Mouse (Mus musculus): Measurements from ENCODE around the gene Frem1.
A peak's percentile ranks its signal among the peaks of the same experiment; 100 is the strongest.

The Frem1 gene

GRCm38 (mm10) chr4:83051634-83052577, at the start of gene Frem1:
Gene Frem1, minus strand, starts transcription at chr4:83052339.
- peak; percentile 78 for DNase-seq (ENCODE audit: extremely low spot score)

GRCm38 (mm10) chr4:83099025-83099424, 46.9 kb upstream of the Frem1 start:
- DNase-seq (ENCODE audit: extremely low spot score) = no peak

- no peak for DNase-seq (ENCODE audit: extremely low spot score)
Observed at GRCm38 (mm10) chr4:83093941-83094340, 41.8 kb upstream of the Frem1 start.

GRCm38 (mm10) chr4:83090691-83091448, 38.7 kb upstream of the Frem1 start:
- no peak for DNase-seq (ENCODE audit: extremely low spot score)

- peak; percentile 57 for DNase-seq (ENCODE audit: extremely low spot score)
Observed at GRCm38 (mm10) chr4:83080364-83081174, 28.4 kb upstream of the Frem1 start.

- no peak for DNase-seq (ENCODE audit: extremely low spot score)
Observed at GRCm38 (mm10) chr4:83064191-83064590, 12.1 kb upstream of the Frem1 start.

GRCm38 (mm10) chr4:83061564-83061963, 9.4 kb upstream of the Frem1 start:
- DNase-seq (ENCODE audit: extremely low spot score) = no peak

- no peak for DNase-seq (ENCODE audit: extremely low spot score)
Observed at GRCm38 (mm10) chr4:83058617-83059016, 6.5 kb upstream of the Frem1 start.

- no peak for DNase-seq (ENCODE audit: extremely low spot score)
Observed at GRCm38 (mm10) chr4:83058182-83058581, 6.0 kb upstream of the Frem1 start.

- no peak for DNase-seq (ENCODE audit: extremely low spot score)
Observed at GRCm38 (mm10) chr4:83056496-83056895, 4.4 kb upstream of the Frem1 start.

- DNase-seq (ENCODE audit: extremely low spot score) = no peak
Observed at GRCm38 (mm10) chr4:83055444-83055843, 3.3 kb upstream of the Frem1 start.

GRCm38 (mm10) chr4:83053206-83053605, 1.1 kb upstream of the Frem1 start:
- no peak for DNase-seq (ENCODE audit: extremely low spot score)

- peak; percentile 45 for DNase-seq (ENCODE audit: extremely low spot score)
Observed at GRCm38 (mm10) chr4:83051176-83051575, 963 bp downstream of the Frem1 start.

GRCm38 (mm10) chr4:83050151-83050796, 1.9 kb downstream of the Frem1 start:
- DNase-seq (ENCODE audit: extremely low spot score) = no peak

GRCm38 (mm10) chr4:83049288-83049687, 2.9 kb downstream of the Frem1 start:
- DNase-seq (ENCODE audit: extremely low spot score) = peak; percentile 46

- no peak for DNase-seq (ENCODE audit: extremely low spot score)
Observed at GRCm38 (mm10) chr4:83048561-83048960, 3.6 kb downstream of the Frem1 start.

GRCm38 (mm10) chr4:83046806-83047205, 5.3 kb downstream of the Frem1 start:
- no peak for DNase-seq (ENCODE audit: extremely low spot score)

- no peak for DNase-seq (ENCODE audit: extremely low spot score)
Observed at GRCm38 (mm10) chr4:83046069-83046468, 6.1 kb downstream of the Frem1 start.

- peak; percentile 22 for DNase-seq (ENCODE audit: extremely low spot score)
Observed at GRCm38 (mm10) chr4:83045266-83045665, 6.9 kb downstream of the Frem1 start.

GRCm38 (mm10) chr4:83040780-83041179, 11.4 kb downstream of the Frem1 start:
- no peak for DNase-seq (ENCODE audit: extremely low spot score)

GRCm38 (mm10) chr4:83032780-83033179, 19.4 kb downstream of the Frem1 start:
- no peak for DNase-seq (ENCODE audit: extremely low spot score)
